Mouse (Mus musculus) right cerebral cortex, adult 18-20 months (tissue): ENCODE data around the gene Lin7a.

ENCODE experiments used
- DNase-seq: peaks from one replicate; pipeline ENCODE4 v3.0.0; 2022; ENCODE audit warnings: mixed read lengths

The Lin7a gene

GRCm38 (mm10) chr10:107339524-107339923 is 68.0 kb downstream of the Lin7a start:
- DNase-seq: no peak

- DNase-seq: no peak
Observed at GRCm38 (mm10) chr10:107341151-107341550, 69.7 kb downstream of the Lin7a start.

GRCm38 (mm10) chr10:107344200-107344599 is 72.7 kb downstream of the Lin7a start:
- no peak for DNase-seq

DNA sequence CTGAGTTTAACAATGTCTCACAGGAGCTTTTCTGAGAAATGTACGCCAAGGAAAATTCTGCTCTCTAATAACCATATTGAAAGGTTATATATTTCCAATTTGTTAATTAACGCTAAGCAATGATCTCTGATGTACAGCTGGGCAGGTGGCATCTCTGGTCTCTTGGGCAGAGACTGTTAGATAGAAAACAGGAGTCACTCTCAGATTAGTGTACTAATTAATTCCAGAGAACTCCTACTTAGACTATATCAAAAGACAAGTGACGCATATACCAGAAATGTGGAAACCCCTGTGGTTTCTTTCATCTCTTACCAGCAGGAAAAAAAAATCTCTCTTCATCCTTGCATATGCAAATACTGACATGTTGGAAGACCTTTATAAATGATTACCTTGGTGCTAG is 76.4 kb downstream of the Lin7a start:
- DNase-seq: no peak

- no peak for DNase-seq
Observed at GRCm38 (mm10) chr10:107351696-107352485, 80.4 kb downstream of the Lin7a start.

DNA sequence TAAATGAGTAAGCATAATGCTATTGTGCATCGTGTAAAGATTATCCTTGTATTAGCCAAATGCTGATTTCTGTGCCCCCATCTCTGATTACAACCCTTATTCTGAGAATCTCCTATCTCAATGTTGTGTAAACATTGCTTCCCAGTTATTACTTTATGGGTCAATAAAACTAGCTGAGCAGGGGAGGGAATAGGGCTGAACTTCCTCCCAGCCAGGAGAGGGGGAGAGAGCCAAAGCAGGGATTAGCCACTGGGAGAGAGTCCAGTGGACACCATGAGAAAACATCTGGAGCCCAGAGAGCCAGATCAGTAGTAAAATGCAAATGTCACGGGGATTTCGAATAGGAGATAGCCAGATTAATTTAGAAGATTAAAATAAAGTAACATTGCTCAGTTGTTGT is 82.0 kb downstream of the Lin7a start:
- no peak for DNase-seq

GRCm38 (mm10) chr10:107358443-107359040 is 87.1 kb downstream of the Lin7a start:
- DNase-seq: no peak

DNA sequence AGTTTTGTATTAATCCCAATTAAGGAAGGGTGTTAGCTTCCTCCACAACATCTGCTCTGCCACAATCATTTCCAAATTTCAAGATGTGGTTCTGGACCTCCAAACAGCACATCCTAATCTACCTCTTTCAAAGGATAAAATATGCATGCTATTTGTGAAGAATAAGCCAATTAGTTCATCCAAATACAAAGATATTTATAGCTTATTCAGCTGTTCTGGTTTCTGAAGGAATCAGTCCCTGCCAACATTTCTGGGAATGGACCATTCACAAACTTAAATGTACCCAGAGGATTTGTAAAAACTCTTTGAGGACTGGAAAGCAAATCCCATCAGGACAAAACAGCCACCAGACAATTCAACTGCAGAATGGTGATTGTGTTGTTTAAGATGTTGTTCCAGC is 87.8 kb downstream of the Lin7a start:
- no peak for DNase-seq

DNA sequence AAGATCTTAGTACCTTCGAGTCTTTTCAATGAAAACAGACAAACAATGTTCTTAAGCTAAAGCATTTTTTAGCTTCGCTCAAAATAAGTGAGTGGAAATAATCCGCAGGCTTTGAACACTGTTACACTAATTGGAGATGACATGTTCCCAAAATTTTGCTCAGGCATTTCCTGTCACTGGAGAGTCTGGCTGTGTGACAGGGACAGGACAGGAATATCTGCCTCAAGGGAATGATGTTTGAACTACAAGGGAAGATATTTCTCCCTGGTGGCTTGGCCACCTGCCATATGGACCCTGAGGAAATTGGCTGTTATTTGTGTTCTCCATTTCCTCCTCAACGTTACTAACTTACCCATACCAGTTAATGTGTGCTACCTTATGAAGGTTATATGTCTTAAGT is 90.1 kb downstream of the Lin7a start:
- no peak for DNase-seq

- no peak for DNase-seq
Observed at GRCm38 (mm10) chr10:107362026-107362425, 90.5 kb downstream of the Lin7a start.

DNA sequence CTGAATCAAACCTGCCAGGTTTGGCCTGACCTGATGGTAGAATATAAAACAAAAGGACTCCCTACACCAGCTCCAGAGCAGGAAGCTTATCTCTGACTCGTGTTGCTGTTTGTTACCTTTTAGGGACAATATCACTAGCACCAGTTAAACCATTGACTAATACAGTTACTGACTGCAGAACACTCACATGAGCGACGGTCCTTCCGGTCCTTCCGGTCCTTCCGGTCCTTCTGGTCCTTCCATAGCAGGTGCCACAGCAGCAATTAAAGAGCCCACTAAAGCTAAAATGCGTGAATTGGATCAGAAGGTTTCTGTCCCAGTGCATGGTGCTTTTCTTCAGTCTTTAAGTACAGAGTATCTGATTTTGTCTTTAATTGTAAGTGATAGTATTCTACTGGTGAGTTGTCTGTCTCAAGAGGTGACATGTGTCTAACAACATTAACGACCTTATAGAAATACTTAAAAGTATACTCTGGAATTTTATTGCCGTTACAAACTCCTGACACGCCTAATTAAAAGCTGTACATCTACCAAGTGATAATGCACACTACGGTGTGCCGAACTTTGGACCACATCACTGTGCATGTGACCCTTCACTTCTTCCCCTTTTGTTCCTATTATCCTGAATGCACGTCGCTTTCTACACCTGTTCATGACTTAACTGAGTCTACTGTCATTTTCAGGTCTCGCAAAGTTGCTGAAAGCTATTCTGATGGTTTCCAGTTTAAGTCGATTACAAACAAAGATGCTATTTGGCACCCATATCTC is 91.7 kb downstream of the Lin7a start:
- no peak for DNase-seq

GRCm38 (mm10) chr10:107377218-107377617 is 105.7 kb downstream of the Lin7a start:
- DNase-seq: no peak

DNA sequence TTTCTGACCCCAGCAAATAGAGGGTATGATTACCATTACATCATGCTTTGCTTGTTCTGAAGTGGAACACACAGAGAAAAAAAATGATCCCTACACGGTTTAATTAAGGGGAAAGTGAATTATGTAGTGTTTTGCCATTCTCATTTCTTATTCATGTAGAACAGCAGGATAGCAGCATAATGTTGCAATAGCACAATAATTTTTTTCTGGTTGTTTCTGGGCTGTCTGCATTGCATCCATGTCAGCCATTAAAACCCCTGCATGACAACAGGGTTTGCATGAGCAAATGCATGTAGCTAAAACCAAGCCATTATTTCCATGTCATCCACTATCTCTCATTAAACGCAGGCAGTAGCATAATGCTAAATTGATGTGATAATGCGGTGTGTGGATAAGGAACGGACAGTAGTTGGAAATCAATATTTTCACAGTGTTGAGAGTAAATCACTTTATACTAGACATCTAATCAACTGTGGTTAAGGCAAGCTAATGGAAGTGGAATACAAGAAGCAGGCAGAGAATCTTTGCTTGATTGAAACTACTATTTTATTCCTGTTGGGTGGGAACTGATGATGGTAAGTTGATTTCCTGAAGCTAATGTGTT is 109.8 kb downstream of the Lin7a start:
- no peak for DNase-seq

- DNase-seq: no peak
Observed at GRCm38 (mm10) chr10:107383825-107384224, 112.3 kb downstream of the Lin7a start.

- DNase-seq: peak; percentile 83
Observed at GRCm38 (mm10) chr10:107389505-107389904, 118.0 kb downstream of the Lin7a start.

DNA sequence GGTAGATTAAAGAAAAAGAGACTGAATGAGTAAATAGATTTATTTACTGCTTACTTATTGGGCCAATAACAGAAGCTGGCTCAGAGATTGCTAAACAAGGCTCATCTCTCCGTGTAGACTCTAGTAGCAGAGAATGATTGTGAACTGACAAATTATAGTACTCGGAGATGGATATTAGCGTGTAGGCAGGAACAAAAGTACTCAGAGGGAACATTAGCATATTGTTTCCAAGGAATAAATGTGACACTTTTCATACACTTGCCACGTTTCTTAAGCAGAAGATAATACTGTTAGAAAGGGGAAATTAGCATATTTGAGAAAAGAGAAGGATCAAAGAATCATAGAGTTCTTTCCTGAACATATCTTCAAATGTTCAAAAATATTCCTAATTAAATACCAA is 133.9 kb downstream of the Lin7a start:
- DNase-seq: no peak

DNA sequence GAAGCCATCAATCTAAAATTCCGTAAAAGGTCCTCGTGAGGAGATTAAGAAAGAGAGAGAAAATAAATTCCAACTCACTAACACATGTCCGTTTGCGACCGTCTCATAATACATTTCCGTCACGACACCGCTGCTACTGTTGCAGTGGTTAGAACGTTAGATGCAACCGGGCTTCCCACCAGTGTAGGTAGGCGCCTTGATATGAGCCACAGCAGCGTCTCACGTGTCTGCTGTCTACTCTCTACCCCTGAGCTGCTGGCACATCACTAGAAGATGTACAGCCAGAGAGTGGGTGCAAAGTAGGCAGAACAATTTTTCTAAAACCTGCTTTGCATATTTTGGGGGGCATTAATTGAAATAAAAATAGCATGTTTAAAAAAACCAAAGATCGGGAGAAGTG is 146.8 kb downstream of the Lin7a start:
- DNase-seq: peak; percentile 46

DNA sequence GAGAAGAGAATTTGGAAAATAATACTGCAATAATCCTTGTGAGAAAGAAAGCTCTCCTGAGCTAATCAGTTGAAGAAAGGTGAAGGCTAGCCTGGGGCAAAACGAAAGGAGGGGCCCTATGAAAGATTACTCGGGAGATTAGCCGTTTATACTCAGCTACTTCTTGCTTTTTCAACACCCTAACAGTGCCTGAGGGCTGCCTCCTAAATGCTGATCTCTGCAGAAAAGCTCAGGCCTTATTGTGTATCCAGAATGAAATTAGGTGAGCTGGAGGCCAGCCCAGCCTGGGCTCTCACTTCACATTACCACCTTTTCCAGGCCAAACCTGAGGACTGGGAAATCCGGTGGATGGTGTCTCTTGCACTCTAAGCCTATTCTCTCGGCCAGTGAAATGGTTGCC is 165.5 kb downstream of the Lin7a start:
- DNase-seq: no peak

- peak; percentile 11 for DNase-seq
Observed at GRCm38 (mm10) chr10:107442781-107443180, 171.3 kb downstream of the Lin7a start.

GRCm38 (mm10) chr10:107449496-107450330 is 178.2 kb downstream of the Lin7a start:
- DNase-seq: no peak

GRCm38 (mm10) chr10:107467819-107468218 is 196.3 kb downstream of the Lin7a start:
- no peak for DNase-seq
